Mouse (Mus musculus): ENCODE results near the gene Scimp.
A peak's percentile ranks its signal among the peaks of the same experiment; 100 is the strongest.

Gene Scimp

GRCm38 (mm10) chr11:70812365-70812764 lies at the start of gene Scimp:
Gene Scimp (minus strand): TSS chr11:70812586.
- no peak for DNase-seq (ENCODE audit: low read depth, low spot score)

- no peak for DNase-seq (ENCODE audit: low read depth, low spot score)
Measured at GRCm38 (mm10) chr11:70860371-70860770, 48.0 kb upstream of the Scimp start.

DNA sequence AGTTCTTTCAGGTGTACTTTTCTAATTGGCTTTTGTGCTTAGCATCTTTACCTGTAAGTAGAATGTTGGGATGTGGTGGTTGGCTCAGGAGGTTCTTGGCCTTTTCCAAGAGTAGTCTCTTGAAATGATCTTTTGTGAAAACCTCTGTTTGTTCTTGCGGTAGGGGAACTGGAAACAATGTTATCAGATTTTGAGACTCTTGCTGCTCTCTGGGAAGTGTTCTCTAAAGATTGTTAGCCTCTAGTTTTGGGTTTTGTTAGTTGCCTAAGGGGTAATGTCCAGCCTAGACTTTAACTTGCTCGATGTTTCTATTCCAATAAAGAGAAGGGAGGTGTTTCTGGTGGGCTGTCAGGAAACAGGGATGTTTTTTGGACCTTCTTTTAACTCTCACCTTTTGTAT lies 33.6 kb upstream of the Scimp start:
- DNase-seq (ENCODE audit: low read depth, low spot score), result no peak

DNA sequence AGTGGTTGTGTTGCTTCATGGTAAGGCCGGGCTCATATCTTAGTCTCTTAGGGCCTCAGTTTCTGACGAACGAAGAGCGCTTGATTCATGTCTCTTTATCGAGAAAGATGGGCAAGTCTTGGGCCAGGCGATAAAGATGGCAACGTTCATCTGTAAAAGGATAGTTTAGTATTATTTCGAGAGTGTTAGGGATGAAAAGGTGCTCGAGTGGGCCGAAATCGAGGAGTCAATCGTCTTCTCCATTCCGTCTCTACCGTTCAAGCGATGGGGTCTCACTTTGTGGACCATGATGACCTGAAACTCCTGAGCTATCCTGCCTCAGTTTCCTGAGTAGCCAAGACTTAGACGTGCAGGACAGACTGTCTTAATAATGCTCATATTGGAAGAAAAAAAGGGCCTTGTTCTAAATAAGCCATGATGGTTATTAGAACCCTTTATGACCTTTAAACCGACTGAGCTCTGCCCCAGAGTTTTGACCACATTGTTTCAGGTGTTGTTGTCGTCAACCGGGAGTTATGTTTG lies 33.1 kb upstream of the Scimp start:
- DNase-seq (ENCODE audit: low read depth, low spot score), result no peak

- DNase-seq (ENCODE audit: low read depth, low spot score), result peak; percentile 93
Measured at GRCm38 (mm10) chr11:70844559-70845456, 32.4 kb upstream of the Scimp start, which contains the start of gene Rabep1. Gene Rabep1 (plus strand): TSS chr11:70844778.

- DNase-seq (ENCODE audit: low read depth, low spot score), result no peak
Measured at GRCm38 (mm10) chr11:70843701-70844551, 31.5 kb upstream of the Scimp start.

- DNase-seq (ENCODE audit: low read depth, low spot score), result no peak
Measured at GRCm38 (mm10) chr11:70842983-70843382, 30.6 kb upstream of the Scimp start.

GRCm38 (mm10) chr11:70838610-70839009 lies 26.2 kb upstream of the Scimp start:
- DNase-seq (ENCODE audit: low read depth, low spot score), result no peak

DNA sequence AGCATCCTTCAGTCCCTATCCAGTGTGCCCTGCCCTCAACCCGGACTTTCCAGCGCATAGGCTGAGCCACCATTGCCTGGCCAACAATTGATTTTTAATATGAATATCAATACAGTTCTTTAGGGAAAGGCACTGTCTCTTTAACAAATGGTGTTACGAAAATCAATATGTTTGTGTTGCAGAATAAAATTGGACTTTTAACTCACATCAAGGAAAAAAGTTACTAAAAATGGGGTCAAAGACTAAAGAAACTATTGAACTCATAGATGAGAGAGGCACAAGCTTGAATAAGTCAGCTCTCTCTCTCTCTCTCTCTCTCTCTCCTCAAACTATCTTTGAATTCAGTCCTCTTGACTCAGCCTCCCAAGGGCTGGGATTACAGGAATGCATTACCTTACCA lies 24.6 kb upstream of the Scimp start:
- DNase-seq (ENCODE audit: low read depth, low spot score), result no peak

DNA sequence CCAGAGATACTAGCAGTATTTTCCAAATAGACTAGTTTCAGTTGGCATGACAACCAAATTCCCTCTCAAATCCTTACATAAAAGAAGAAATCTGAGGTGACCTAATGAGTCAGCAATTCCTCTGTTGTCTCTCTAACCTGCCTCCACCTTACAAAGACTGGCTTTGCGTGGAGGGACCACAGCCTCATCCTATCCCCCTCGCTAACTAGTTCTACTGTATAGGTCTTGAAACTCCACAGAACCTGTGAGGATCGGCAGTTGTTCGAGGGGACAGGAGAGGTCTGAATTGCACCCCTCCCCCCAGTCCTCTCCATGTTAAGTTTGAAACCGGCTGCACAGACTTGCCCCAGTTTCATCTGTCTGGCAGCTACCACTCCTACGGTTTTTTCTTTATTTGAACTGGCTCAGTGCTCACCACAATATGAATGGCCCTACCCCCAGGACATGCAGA lies 23.0 kb upstream of the Scimp start:
- DNase-seq (ENCODE audit: low read depth, low spot score), result no peak

GRCm38 (mm10) chr11:70833831-70834230 lies 21.4 kb upstream of the Scimp start:
- DNase-seq (ENCODE audit: low read depth, low spot score), result no peak

GRCm38 (mm10) chr11:70833408-70833807 lies 21.0 kb upstream of the Scimp start:
- DNase-seq (ENCODE audit: low read depth, low spot score), result no peak

DNA sequence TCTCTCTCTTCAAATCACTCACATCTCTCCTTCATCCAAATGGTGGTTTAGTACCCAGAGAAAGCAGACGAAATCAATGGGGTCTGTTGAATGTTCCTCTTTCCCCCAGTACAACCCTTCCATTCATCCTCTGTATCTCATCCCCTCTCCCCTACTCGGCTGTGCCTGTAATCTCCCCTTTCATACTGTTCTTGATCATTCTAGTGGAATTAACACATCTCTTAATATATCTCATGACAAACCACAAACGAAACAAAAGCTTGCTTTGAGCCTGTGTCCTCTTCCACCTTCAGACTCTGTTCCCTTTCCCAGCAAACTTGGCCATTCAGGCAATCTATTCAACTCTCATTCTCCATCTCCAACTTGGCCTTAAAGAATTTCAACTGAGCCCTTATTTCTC lies 18.8 kb upstream of the Scimp start:
- DNase-seq (ENCODE audit: low read depth, low spot score), result no peak

- no peak for DNase-seq (ENCODE audit: low read depth, low spot score)
Measured at GRCm38 (mm10) chr11:70828975-70829615, 16.7 kb upstream of the Scimp start.

DNA sequence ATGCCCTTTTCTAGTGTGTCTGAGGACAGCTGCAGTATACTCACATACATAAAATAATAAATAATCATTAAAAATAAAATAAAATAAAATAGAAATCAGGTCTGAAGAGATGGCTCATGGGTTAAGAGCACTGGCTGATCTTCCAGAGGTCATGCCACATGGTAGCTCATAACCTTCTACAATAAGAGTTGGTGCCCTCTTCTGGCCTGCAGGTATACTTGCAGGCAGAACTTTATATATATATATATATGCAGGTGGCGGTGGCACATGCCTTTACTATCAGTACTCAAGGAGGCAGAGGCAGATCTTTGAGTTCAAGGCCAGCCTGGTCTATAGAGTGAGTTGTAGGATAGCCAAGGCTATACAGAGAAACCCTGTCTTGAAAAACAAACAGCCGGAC lies 13.8 kb upstream of the Scimp start:
- no peak for DNase-seq (ENCODE audit: low read depth, low spot score)

GRCm38 (mm10) chr11:70821728-70822591 lies 9.6 kb upstream of the Scimp start:
- DNase-seq (ENCODE audit: low read depth, low spot score), result no peak

GRCm38 (mm10) chr11:70820120-70820519 lies 7.7 kb upstream of the Scimp start:
- no peak for DNase-seq (ENCODE audit: low read depth, low spot score)

- DNase-seq (ENCODE audit: low read depth, low spot score), result no peak
Measured at GRCm38 (mm10) chr11:70816770-70817169, 4.4 kb upstream of the Scimp start.

DNA sequence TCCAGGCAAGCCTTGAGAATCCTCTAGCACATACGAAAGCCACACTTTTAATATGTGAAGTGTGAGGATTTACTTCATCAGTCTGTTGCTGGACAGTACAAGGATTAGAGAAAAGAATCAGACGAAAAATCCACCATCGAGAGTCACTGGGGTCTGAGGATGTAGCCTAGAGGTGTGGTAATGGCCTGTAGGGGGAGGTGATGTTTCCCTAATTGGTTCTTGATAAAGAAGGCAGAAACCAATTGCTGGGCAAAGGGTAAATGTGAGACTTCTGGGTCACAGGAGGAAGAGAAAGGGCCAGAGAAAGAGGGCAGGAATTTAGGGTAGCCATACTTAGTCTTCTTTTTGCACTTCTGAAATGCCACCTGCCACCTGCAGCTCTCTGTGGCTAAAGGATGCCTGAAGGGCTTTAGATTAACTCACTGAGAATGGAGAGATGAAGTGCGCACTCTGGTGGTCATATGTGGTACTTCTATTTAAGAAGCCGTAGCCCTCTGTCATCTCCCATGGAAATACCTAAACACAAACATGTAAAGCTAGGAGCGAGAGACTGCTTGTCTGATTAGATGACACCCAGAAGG lies 3.2 kb upstream of the Scimp start:
- peak; percentile 78 for DNase-seq (ENCODE audit: low read depth, low spot score)

GRCm38 (mm10) chr11:70815071-70815470 lies 2.7 kb upstream of the Scimp start:
- DNase-seq (ENCODE audit: low read depth, low spot score), result no peak

Data from forelimb bud, embryonic 11.5 days (tissue).